ENCODE assay signal across 11 mouse cellular contexts in the genomic region with DNA sequence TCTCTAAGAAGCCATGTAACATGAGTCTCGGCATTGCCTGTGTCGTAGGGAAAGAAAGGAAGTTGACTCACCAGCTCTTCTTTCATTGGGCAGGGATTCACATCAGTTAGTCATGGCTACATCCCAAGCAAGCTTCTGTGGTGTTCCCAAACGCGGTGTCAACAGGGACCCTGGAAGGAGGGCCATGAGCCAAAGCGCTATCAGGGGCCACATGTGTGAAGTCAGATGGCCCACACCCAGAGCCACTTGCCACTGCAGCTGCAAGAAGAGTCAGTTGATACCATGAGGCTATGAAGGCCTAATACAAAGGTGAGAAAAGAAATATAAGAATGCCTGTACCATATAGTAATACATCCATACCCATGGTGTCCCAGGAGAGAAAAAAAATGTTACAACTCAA.
"Had no signal": no experiment of that assay in that cellular context is flagged by ENCODE, and none has a peak within 500 bp of the region (broad histone marks: within the 10 kb centered on the region; RNA-seq: fewer than 3 reads in every experiment).

No protein-coding gene starts in this region.

- H3K36me3 ChIP-seq: limb, embryonic 12.5 days; midbrain, embryonic 10.5 days; neural tube, embryonic 12.5 days had no signal

- H3K4me3 ChIP-seq: limb, embryonic 12.5 days; midbrain, embryonic 10.5 days; neural tube, embryonic 12.5 days had no signal

- DNase-seq: kidney, postnatal 25 days; lung, adult 2 months; lung, postnatal 36 days; midbrain, embryonic 14.5 days; thymus, adult 2 months; thymus, postnatal 25 days had no signal

- H3K9me3 ChIP-seq: limb, embryonic 12.5 days; midbrain, embryonic 10.5 days; neural tube, embryonic 12.5 days had no signal

- H3K4me2 ChIP-seq: limb, embryonic 12.5 days; neural tube, embryonic 12.5 days had no signal

- ATAC-seq: lung, postnatal 0 days had no signal

- H3K27ac ChIP-seq: limb, embryonic 12.5 days; liver, embryonic 14.5 days; midbrain, embryonic 10.5 days; neural tube, embryonic 12.5 days had no signal

- H3K27me3 ChIP-seq: limb, embryonic 12.5 days; neural tube, embryonic 12.5 days had no signal

- H3K9ac ChIP-seq: limb, embryonic 12.5 days; liver, embryonic 14.5 days; neural tube, embryonic 12.5 days had no signal
